Mouse (Mus musculus) c-Kit-positive CD71-positive TER-119-negative erythroid progenitor cells, embryonic 14.5 days (primary cell): ENCODE data around the gene Rnf43.

Experiments
- DNase-seq: peaks from one replicate; pipeline ENCODE4 v3.0.0-alpha.2; 2013; ENCODE audit warnings: low read depth

The Rnf43 gene

DNA sequence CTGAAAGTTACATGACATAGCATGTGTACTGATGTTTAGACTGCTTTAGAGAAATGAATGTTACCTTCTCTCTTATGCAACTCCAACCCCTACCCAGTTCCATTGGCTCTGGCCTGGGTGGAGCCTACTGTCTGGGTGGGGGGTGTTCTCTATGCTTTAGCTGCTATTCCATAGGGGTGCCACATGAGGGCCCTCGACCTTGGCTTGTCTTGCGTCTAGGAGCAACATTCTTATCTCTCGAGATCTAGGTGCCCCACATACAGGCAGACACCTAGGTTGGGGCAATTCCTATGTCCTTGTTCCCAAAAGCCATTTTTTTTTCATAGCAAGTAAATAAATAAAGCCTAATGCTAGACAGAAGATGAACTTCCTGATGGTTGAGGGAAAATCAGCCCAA lies 97.1 kb downstream of the Rnf43 start:
- DNase-seq, result peak; percentile 78

DNA sequence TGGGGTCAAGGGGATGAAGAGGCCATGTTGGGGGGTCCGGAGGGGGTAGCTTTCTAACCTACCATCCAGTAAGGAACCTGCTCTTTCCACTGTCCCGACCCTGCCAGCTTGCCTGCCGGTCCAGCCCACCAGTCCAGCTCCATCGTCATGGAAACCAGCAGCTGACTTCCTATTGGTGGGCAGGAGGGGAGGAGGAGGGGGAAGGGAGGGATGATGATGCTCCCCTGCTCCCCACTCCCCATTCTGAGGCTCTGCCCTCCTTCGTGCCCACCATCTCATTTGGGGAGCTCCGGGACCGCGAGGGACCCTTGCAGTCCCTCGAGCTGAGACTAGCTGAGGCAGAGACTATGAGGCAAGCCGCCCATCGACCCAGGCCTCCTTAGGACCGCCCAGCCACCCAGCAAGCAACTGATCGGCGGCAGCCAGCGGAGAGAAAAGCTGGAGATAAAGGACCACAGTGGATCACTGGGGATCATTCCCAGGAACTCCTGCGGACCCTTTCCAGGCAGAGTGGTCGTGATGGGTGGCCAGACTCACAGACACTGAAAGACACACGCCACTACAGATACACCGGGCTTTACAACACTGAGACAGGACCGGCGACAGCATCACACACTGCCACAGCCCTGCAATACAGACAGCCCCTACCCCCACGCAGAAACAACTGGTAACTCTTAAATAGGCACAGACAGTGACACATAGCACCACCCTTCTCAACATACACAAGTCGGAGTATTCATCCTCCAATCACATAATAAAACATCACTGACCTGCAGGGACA lies 98.0 kb downstream of the Rnf43 start, which contains the start of gene Tspoap1:
Gene Tspoap1, plus strand, starts transcription at position 241 of the 781 bp plus-strand sequence.
- DNase-seq, result no peak

DNA sequence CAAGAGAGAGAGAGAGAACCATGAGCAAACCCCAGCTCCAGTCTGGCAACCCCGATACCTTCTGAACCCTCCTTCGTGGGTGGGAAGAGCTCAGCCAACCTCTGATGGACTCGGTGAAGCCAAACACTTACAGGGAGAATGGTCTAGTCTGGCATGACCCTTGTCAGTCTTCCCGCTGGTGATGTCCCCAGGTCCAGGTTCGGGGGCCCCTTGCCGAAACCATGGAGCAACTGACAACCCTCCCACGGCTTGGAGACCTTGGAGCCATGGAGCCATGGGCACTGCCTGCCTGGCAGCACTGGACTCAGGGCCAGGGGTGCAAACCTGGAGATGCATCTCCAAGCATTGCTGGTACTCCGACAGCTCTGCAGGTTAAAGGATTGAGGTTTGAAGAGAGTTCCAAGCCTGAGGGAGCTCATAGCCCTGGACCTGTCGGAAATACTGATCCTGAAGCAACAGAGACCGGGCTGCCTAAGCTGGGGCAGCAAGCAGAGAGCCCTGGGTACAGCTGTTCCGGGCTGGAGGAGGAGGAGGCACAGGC lies 98.7 kb downstream of the Rnf43 start:
- no peak for DNase-seq

DNA sequence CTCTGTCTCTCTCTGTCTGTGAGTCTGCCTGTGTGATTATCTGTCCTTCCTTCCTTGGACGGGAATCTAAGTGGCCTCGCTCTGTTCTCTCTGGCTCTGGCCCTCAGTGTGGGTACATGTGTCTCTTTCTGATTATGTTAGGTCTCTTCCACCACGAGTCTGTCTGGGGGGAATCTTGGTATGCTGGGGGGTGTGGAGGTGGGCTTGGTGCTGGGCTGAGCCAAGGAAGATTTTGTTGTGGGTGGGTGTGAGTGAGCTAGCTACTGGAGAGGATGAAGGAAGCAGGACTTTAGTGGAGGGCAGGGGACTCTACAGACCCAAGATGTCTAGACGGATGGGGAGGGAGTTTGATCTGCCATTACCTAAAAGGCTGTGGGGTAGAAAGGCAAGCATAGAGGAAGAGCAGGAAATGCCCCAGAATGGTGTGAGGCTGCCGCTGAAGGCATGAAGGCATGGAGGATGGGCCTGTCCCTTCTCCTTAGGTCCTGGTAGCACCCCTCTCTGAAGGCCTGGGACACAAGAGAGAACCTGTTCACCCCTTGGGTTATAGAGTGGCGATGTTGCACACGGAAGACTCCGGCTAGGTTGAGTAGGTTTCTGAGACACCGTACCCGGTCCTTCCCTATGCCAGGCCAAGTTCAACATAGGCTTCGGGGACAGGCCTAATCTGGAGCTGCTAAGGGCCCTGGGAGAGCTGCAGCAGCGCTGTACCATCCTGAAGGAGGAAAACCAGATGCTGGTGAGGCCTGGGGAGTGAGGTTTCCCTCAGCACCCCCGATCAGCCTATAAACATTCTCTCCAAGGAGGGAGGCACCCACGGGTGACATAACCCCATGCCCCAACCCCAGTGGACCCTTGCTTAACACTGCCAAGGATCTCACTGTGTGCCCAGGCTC lies 99.5 kb downstream of the Rnf43 start:
- DNase-seq, result no peak

DNA sequence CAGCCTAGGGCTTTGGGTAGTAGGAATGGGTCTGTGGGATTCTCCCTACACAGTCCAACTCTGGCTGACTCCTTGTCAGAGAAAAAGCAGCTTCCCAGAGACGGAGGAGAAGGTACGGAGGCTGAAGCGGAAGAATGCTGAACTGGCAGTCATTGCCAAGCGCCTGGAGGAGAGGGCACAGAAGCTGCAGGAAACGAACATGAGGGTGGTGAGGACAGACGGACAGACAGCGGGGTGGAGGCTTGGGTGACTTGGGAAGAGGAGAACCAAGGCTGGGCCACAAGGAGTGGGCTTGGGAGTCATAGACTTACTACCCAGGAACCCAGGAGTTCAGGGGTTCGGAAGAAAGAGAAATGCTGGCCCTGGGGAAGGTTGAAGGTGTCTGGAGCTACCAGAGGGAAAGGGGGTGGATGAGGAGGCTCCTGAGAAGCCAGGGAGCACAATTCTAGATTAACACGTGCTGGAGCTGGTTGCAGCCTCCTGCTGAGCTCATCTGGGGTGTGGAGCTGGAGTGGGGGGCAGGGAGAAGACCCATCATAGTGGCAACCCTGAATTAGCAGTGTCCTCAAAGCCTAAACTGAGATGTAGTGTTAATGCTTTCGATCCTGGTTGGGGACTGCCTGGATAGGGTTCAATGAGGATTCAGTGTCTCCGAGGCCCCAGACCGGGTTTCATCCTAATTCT lies 100.3 kb downstream of the Rnf43 start:
- no peak for DNase-seq

DNA sequence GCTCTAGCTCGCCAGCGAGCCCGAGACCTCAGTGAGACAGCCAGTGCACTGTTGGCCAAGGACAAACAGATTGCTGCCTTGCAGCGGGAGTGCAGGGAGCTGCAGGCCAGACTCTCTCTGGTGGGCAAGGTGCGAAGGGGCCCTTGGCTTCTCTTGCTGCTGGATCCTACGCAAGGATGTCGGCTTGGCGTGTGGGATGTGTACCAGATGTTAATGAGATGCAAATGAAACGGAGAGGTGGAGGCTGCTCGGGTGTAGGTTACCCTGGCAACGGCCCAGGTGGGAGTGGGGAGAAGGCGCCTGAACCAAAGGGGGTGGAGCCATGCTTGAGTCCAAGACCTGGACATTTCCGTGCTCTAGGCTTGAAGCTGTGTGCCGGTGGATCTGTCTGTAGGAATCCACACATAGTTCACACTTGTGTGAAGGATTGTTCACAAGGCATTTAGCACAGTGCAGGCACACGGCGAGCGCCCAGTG lies 101.0 kb downstream of the Rnf43 start:
- no peak for DNase-seq

DNA sequence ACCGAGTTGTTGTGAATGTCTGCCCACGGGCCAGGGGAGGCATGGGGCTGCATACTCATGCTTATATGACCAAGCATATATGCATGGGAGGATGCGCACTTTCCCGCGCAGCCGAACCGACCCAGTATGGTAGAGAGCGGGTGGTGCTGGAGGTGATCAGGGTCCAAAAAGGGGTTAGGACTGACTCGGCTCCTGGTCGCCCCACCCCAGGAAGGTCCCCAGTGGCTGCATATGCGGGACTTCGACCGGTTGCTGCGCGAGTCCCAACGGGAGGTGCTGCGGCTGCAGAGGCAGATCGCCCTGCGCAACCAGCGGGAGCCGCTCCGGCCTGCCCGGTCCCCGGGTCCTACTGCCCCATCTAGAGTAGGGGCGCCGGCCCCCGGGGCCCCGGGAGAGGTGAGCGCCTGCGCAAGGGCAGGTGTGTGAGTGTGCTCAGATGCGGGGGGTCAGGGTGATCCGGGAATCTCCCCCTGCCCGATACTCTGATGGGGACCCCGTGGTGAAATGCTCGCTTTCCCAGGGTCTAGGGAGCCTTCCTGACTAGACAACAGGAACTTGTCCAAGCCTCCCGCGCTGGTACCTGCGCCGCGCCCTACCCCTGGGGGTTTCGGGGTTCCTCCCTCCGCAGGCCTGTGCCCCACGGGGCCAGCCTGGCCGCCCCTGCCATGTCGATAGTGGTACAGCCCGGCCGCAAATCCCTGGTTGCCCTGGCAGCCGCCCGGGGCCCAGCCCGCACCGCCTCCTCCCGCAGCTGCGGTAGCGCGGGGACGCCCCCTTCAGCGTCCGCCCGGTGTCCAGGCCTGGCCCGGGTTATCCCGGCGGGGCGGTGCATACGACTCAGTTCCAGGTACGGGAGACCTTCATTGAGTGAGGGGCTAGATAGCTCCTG lies 101.7 kb downstream of the Rnf43 start:
- DNase-seq, result no peak

DNA sequence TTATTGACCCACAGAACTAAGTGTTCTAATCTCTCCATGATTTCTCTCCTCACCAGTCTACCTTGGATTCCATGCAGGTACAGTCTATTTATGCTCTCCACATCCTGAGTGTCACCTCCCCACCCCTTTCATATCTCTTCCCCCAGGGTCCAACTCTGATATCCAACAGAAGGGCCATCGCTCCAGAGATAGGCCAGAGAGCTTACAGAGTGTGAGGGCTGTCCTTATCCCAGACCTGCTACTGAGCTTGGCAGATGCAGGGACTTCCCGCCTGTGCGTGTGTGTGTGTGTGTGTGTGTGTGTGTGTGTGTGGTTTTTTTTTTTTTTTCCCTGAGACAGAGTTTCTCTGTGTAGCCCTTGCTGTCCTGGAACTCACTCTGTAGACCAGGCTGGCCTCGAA lies 106.2 kb downstream of the Rnf43 start:
- DNase-seq, result no peak

DNA sequence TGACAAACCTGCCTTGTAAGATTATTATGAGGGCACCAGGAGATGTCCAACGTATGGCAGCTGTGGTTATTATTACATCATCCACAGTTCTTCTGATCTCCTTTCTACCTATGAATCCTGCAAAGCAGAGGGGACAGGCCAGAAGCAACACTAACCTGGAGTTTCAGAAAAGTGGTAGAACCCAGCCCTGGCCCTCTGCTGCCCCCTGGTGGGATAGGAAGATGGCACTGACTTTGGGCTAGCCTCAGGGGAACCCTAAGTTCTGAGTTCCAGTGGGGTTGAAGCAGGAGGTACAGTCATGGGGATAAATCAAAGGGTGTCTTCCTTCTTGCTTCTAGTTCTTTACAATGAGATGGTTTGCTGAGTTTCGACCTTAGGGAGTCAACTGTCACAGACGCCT lies 108.5 kb downstream of the Rnf43 start:
- DNase-seq, result peak; percentile 68

DNA sequence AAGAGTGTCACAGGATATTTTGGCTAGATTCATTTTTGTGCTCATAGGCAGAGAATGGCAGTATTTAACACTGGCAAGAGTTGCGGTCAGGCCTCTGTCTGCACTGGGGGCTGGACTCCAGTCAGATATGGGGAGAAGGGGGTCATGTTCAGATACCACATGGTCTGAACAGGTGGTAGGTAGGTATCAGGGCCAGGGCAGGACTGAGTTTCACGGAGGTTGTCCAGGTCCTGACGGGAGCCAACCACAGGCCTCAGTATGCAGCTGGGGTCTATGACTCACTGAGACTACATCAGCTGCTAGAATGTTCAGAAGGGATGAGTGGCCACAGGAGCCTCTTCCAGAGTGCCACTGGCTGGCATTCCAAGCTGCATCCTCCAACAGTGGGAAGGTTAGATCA lies 109.8 kb downstream of the Rnf43 start:
- no peak for DNase-seq

DNA sequence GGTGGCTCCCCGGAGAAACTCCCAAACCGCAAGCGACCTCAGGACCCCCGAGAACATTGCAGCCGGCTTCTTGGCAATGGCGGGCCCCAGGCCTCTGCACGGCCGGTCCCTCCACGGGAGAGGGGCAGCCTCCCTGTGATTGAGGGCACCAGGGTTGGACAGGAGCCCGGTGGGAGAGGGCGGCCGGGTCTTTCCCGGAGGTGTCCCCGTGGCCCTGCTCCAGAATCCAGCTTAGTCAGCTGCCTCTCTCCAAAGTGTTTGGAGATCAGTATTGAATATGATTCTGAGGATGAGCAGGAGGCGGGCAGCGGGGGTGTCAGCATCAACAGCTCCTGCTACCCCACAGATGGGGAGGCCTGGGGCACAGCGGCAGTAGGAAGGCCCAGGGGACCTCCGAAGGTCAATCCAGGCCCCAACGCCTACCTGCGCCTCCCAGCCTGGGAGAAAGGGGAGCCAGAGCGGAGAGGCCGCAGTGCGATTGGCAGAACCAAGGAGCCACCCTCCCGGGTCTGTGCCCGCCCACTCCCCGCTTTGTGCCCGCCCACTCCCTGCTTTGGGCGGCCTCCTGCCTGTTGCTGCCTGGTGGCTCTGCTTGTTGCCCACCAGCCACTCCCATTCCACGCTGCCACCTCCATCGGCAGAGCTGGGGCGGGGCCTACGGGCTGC lies 115.7 kb downstream of the Rnf43 start:
- DNase-seq, result peak; percentile 51

DNA sequence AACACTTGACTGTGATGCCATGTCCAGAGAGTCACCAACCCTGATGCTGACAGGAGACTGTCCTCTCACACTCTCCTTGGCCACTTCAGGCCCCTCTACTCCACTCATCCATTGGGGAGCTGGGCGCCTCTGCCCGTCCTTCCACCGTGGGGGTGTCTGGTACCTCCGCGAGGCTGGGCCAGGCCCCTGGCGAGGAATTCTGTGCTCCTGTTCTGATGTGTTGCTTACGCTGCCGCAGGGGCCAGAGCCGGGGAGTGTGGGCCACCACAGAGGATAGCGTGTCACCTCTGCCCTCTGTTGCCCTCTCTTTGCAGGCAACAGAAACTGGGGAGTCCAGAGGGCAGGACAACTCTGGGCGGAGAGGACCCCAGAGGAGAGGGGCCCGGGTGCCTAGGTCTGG lies 116.4 kb downstream of the Rnf43 start:
- DNase-seq, result no peak

DNA sequence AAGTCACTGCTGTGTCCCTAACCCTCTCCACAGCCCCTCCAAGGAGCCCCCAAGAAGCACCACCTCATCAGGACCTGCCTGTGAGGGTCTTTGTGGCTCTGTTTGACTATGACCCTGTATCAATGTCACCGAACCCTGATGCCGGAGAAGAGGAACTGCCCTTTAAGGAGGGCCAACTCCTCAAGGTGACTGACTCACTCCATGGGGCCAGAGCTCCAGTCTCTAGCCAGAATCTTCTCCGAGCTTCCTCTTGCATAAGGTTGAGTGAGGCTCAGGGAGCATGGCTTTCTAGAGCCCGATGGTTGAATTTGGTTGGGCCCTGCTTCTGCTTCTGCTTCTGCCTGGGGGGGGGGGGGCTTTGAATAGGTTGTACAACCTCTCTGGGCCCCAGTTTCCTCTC lies 116.9 kb downstream of the Rnf43 start:
- no peak for DNase-seq

DNA sequence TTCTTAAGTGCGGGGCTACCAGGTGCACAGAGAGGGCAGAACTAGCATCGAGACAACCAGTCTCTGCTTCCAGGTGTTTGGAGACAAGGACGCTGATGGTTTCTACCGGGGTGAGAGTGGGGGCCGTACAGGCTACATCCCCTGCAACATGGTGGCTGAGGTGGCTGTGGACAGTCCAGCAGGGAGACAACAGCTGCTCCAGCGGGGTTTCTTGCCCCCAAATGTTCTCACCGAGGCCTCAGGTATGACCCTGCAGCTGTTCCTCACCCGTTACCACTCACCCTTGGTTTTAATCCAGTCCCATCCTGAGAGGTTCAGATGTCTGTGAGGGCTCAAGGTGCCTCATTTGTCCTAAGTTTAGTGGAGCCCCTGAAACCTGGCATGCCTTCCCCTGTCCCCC lies 117.6 kb downstream of the Rnf43 start:
- no peak for DNase-seq
